8 mouse cellular contexts compared by ENCODE assay signal in the genomic region with DNA sequence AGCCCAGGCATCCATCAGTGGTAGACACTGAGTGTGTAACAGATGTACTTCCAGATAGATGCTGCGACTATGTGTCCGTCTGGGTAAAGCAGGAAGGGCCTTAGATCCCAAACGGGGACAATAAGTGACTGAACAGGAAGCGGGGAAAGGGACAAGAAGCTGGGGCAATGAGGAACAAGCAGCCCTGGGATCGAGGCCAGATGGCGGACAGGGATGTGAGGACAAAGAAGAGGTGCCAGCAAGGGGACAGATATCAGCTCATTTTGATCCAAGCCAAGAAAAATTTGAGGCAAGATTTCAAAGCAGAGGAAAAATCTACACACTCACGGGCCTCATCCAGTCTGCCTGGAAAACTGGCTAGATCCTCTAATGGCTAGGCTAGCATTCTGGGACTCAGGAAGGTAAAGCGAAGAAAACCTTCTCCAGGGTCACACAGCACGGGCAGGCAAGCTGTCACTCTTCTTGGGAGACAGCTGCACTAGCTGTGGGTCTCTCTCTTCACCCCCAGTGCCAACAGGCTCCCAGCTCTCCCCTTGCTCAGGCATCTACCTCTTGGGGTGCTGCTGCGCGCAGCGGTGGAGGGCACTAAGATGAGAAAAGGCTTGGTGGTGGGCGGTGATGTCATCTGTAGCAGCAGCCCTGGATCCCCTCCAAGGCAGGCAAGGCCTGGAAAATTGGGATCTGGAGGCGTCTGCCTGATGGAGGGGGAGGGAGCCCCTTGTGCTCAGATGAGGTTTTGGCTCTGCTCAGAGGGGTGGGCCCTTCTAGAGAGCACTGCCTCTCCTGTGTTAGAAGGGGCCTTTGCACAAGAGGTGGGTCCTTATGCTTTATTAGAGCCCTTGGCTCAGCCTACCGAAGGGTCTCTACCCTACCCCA.
DNase-seq lines count a peak whose midpoint lies in the region; ATAC-seq and TF ChIP-seq lines count a peak whose summit lies in the region.

No protein-coding gene starts in this region.

- ATAC-seq in kidney, postnatal 0 days (replicated peaks; ENCODE audit: low FRiP score, low read depth), result no peak
- ATAC-seq in heart, embryonic 11.5 days (replicated peaks; ENCODE audit: insufficient number of reproducible peaks, low FRiP score, low TSS enrichment), result no peak
- no peak for ATAC-seq in megakaryocyte-erythroid progenitor cell, adult 5-6 weeks (replicated peaks; ENCODE audit: low FRiP score, low TSS enrichment, poor library complexity, severe bottlenecking)

- WGBS in kidney, postnatal 0 days, result 70% methylated on average over 15 of the region's 15 CpGs
- 65% methylated on average over 15 of the region's 15 CpGs for WGBS in embryonic facial prominence, embryonic 10.5 days
- WGBS in heart, embryonic 11.5 days (ENCODE audit: insufficient replicate concordance), result 57% methylated on average over 15 of the region's 15 CpGs
- WGBS in thymus, adult 2 months, result 92% methylated on average over 15 of the region's 15 CpGs

- TF ChIP-seq POLR2A in thymus, adult 2 months (IDR thresholded peaks at IDR 0.05; ENCODE audit: control insufficient read depth, extremely low read depth, insufficient read depth, low read length, poor library complexity), result no peak

- DNase-seq in kidney, postnatal 0 days (ENCODE audit: low spot score), result peak; percentile 62
- DNase-seq in kidney, adult 18-20 months, result no peak
- no peak for DNase-seq in embryonic facial prominence, embryonic 10.5 days (ENCODE audit: low spot score)
- DNase-seq in layer of hippocampus, postnatal 25 days (ENCODE audit: extremely low spot score in 1 of 2, low spot score in 1 of 2), result peak; percentile 41 to 55
- peak; percentile 63 to 74 for DNase-seq in right cerebral cortex, adult 2 months (ENCODE audit: low spot score in 2 of 2)
- no peak for DNase-seq in thymus, adult 2 months

- H3K4me1 ChIP-seq in kidney, postnatal 0 days (replicated peaks; ENCODE audit: insufficient read depth, low read length), result peaks cover 76% of the 10 kb centered on the region
- peaks cover 99% of the 10 kb centered on the region for H3K4me1 ChIP-seq in embryonic facial prominence, embryonic 10.5 days
- H3K4me1 ChIP-seq in heart, embryonic 11.5 days (ENCODE audit: control insufficient read depth, insufficient read depth, low read length), result peaks cover 94% of the 10 kb centered on the region
- H3K4me1 ChIP-seq in thymus, adult 2 months (replicated peaks; ENCODE audit: control insufficient read depth, insufficient read depth, low read length), result peaks cover 3% of the 10 kb centered on the region; the same call in 1 of the 2 replicates

- H3K27ac ChIP-seq in kidney, postnatal 0 days, result no peak overlapping the region
- peak overlapping the region; percentile 95 for H3K27ac ChIP-seq in embryonic facial prominence, embryonic 10.5 days (replicated peaks)
- peak overlapping the region; percentile 57; the same call in 1 of the 2 replicates for H3K27ac ChIP-seq in heart, embryonic 11.5 days (ENCODE audit: low read depth, low read length)
- no peak overlapping the region for H3K27ac ChIP-seq in thymus, adult 2 months (ENCODE audit: control insufficient read depth, insufficient read depth, low read length)

- no peak overlapping the region for H3K4me2 ChIP-seq in kidney, postnatal 0 days (ENCODE audit: low read length)
- H3K4me2 ChIP-seq in heart, embryonic 11.5 days, result no peak overlapping the region

- TF ChIP-seq CTCF in kidney, postnatal 0 days (IDR thresholded peaks at IDR 0.05; ENCODE audit: low read depth), result no peak
- no peak for TF ChIP-seq CTCF in thymus, adult 2 months (IDR thresholded peaks at IDR 0.05; ENCODE audit: borderline replicate concordance, control insufficient read depth, extremely low read depth, insufficient read depth, low read length, poor library complexity)

- no peak overlapping the region for H3K4me3 ChIP-seq in kidney, postnatal 0 days (replicated peaks; ENCODE audit: low read depth, low read length)
- no peak overlapping the region for H3K4me3 ChIP-seq in embryonic facial prominence, embryonic 10.5 days
- H3K4me3 ChIP-seq in heart, embryonic 11.5 days (ENCODE audit: low read depth, low read length), result no peak overlapping the region
- H3K4me3 ChIP-seq in thymus, adult 2 months (ENCODE audit: control insufficient read depth, insufficient read depth, low read length), result no peak overlapping the region

- no peaks in the 10 kb centered on the region for H3K27me3 ChIP-seq in kidney, postnatal 0 days (ENCODE audit: insufficient read depth, low read length)
- H3K27me3 ChIP-seq in embryonic facial prominence, embryonic 10.5 days (replicated peaks; ENCODE audit: low read depth, poor library complexity, severe bottlenecking), result no peaks in the 10 kb centered on the region
- H3K27me3 ChIP-seq in heart, embryonic 11.5 days (ENCODE audit: control insufficient read depth, insufficient read depth, low read length), result no peaks in the 10 kb centered on the region
- no peaks in the 10 kb centered on the region for H3K27me3 ChIP-seq in thymus, adult 2 months (ENCODE audit: control insufficient read depth, insufficient read depth, low read length)

- H3K36me3 ChIP-seq in kidney, postnatal 0 days (ENCODE audit: insufficient read depth, low read length), result no peaks in the 10 kb centered on the region
- peaks cover 4% of the 10 kb centered on the region for H3K36me3 ChIP-seq in embryonic facial prominence, embryonic 10.5 days (replicated peaks)
- no peaks in the 10 kb centered on the region for H3K36me3 ChIP-seq in heart, embryonic 11.5 days (ENCODE audit: control insufficient read depth, insufficient read depth, low read length)
- no peaks in the 10 kb centered on the region for H3K36me3 ChIP-seq in thymus, adult 2 months (ENCODE audit: control insufficient read depth, insufficient read depth, low read length)

- H3K9ac ChIP-seq in kidney, postnatal 0 days (ENCODE audit: low read depth, low read length), result no peak overlapping the region
- peak overlapping the region; percentile 4; the same call in 1 of the 2 replicates for H3K9ac ChIP-seq in heart, embryonic 11.5 days (ENCODE audit: low read depth, low read length)

- H3K9me3 ChIP-seq in kidney, postnatal 0 days (replicated peaks; ENCODE audit: low read length), result no peaks in the 10 kb centered on the region
- H3K9me3 ChIP-seq in embryonic facial prominence, embryonic 10.5 days, result no peaks in the 10 kb centered on the region
- H3K9me3 ChIP-seq in heart, embryonic 11.5 days (replicated peaks; ENCODE audit: control insufficient read depth, low read length), result no peaks in the 10 kb centered on the region

Comparison
In these comparisons a context has a peak if more than half of its experiments do, and no peak if none do; other contexts are left out.
1. DNase-seq: peak in kidney, postnatal 0 days (single experiment), layer of hippocampus, postnatal 25 days (2 of 2) and right cerebral cortex, adult 2 months (2 of 2); none in kidney, adult 18-20 months (single experiment), embryonic facial prominence, embryonic 10.5 days (single experiment) and thymus, adult 2 months (single experiment).
2. H3K27ac ChIP-seq: peak in embryonic facial prominence, embryonic 10.5 days (single experiment) and heart, embryonic 11.5 days (single experiment); none in kidney, postnatal 0 days (single experiment) and thymus, adult 2 months (single experiment).